Mouse (Mus musculus) liver, embryonic 11.5 days (tissue): ENCODE measurements at regions not wholly inside any gene's neighbourhood (a gene's known extent, or its start where the extent isn't known, plus 50 kb on each side); places are given as distances from the start of the nearest gene placed in this dataset.

Source experiments
- ATAC-seq: fragments of 200-750 bp; cut with Nextera tagmentation; replicated peaks from 2 replicates; pipeline ENCODE4 v1.8.0; 2017; ENCODE audit warnings: moderate number of reproducible peaks, mild to moderate bottlenecking, moderate TSS enrichment, moderate library complexity; ENCODE audit not compliant: low FRiP score
- DNase-seq: peaks from one replicate; pipeline ENCODE4 v3.0.0-alpha.2; 2017; ENCODE audit warnings: low spot score
- H3K27ac ChIP-seq: fragments of 300-500 bp; sonication (generic); 2 replicates; pipeline ENCODE4 v1.5.1; 2014; ENCODE audit warnings: mild to moderate bottlenecking, low read depth, low read length, control low read depth
- H3K27me3 ChIP-seq: fragments of 300-500 bp; sonication (generic); replicated peaks from 2 replicates; pipeline ENCODE4 v1.6.1; 2014; ENCODE audit warnings: low read length, mixed read lengths; ENCODE audit not compliant: control insufficient read depth, insufficient read depth
- H3K36me3 ChIP-seq: fragments of 300-500 bp; sonication (generic); 2 replicates; pipeline ENCODE4 v1.6.1; 2014; ENCODE audit warnings: mild to moderate bottlenecking, low read length, moderate library complexity, mixed read lengths; ENCODE audit not compliant: control insufficient read depth, insufficient read depth
- H3K4me1 ChIP-seq: fragments of 300-500 bp; sonication (generic); replicated peaks from 2 replicates; pipeline ENCODE4 v1.6.1; 2014; ENCODE audit warnings: low read length, mixed read lengths; ENCODE audit not compliant: control insufficient read depth, insufficient read depth
- H3K4me2 ChIP-seq: fragments of 300-500 bp; sonication (generic); 2 replicates; pipeline ENCODE4 v1.6.1; 2014; ENCODE audit warnings: mild to moderate bottlenecking, control low read depth, moderate library complexity
- H3K4me3 ChIP-seq: fragments of 300-500 bp; sonication (generic); 2 replicates; pipeline ENCODE4 v1.5.1; 2014; ENCODE audit warnings: low read depth, low read length, control low read depth
- H3K9ac ChIP-seq: fragments of 300-500 bp; sonication (generic); 2 replicates; pipeline ENCODE4 v1.6.1; 2014; ENCODE audit warnings: low read depth, low read length, control low read depth
- H3K9me3 ChIP-seq: fragments of 300-500 bp; sonication (generic); 2 replicates; pipeline ENCODE4 v1.6.1; 2016; ENCODE audit warnings: low read length, inconsistent platforms, mixed read lengths; ENCODE audit not compliant: control insufficient read depth
- WGBS: fragments of 180-500 bp; shearing (Covaris S2); extraction: QIAGEN DNeasy Blood & Tissue Kit; methylation state at CpG from one replicate; pipeline ENCODE4 v1.1.7; 2014; 5-methylcytosine and 5-hydroxymethylcytosine counted together

DNA sequence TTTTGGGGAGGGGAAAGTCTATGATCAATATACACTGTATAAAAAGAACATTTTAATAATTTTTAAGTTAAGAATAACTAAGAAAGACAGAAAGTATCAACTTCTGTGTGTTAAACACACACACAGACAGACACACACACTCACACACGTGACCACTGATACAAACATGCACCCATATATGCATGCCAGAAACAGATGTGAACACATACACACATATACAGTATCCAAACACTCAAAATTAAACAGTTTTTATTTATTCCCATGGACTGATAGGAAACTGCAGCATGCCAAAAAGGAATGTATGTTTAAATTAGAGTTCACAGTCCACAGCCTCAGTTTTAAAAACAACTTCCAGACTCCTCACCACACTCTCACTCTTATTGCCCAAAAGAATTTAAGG is 203.4 kb upstream of the Tbl1x start:
- ATAC-seq (no peak), DNase-seq (no peak)
- H3K36me3 ChIP-seq: no peaks in the 10 kb centered on the region
- H3K27me3 ChIP-seq: no peaks in the 10 kb centered on the region
- no peak overlapping the region for H3K4me2 ChIP-seq
- WGBS: 36% methylated on average over 1 of the region's 1 CpGs
- H3K4me1 ChIP-seq: no peaks in the 10 kb centered on the region
- no peak overlapping the region for H3K4me3 ChIP-seq
- H3K9ac ChIP-seq: no peak overlapping the region
- H3K27ac ChIP-seq: no peak overlapping the region
- no peaks in the 10 kb centered on the region for H3K9me3 ChIP-seq

DNA sequence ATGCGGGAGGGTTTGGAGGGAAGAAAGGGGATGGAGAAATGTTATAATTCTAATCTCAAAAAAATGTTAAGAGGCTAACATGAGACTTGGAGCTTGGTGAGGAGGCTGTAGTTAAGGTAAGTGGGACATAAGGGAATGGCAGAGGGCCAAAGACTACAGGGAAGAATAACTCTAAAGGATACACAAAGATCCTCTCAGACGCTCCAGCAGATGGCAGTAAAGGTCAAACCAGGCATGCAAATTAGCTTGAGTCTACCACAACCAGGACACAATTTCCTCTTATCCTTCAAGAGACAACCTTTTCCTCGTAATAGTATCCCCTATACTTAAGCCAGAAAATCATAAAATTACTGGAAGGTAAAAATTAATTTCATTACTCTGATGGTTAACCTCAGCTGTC is 196.4 kb upstream of the Tbl1x start:
- no peak for ATAC-seq
- no peak overlapping the region for H3K4me3 ChIP-seq

DNA sequence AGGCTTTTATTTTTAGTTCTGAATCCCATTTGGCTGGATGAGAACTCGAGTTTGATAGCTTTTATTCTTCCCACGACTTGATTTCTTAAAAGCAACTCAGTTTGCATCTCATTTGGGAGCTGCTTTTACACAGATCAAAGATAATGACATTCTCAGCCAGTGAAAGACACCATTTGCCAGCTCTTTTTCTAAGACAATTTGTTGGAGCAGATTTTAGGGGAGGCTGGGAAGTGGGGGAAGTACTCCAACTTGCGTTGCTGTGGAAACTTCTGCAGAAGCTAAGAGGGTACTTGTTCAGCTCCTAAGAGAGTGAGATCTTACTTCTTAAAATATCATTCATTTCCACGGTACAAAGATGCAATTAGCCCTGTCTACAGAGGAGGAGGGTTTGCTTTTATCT is 187.2 kb upstream of the Tbl1x start:
- ATAC-seq (no peak), DNase-seq (no peak)
- Histone ChIP-seq H3K4me3 (no peak overlapping the region), H3K27me3 (no peaks in the 10 kb centered on the region), H3K27ac (no peak overlapping the region), H3K4me1 (no peaks in the 10 kb centered on the region), H3K9me3 (no peaks in the 10 kb centered on the region), H3K4me2 (no peak overlapping the region), H3K36me3 (no peaks in the 10 kb centered on the region), H3K9ac (no peak overlapping the region)
- WGBS: 29% methylated on average over 4 of the region's 4 CpGs

More for the DNA sequence above, 196.4 kb upstream of the Tbl1x start:
- DNase-seq: no peak
- WGBS: 60% methylated on average over 3 of the region's 3 CpGs
- Histone ChIP-seq H3K4me1 (no peaks in the 10 kb centered on the region), H3K9ac (no peak overlapping the region), H3K27me3 (no peaks in the 10 kb centered on the region), H3K9me3 (no peaks in the 10 kb centered on the region), H3K27ac (no peak overlapping the region), H3K4me2 (no peak overlapping the region), H3K36me3 (no peaks in the 10 kb centered on the region)

DNA sequence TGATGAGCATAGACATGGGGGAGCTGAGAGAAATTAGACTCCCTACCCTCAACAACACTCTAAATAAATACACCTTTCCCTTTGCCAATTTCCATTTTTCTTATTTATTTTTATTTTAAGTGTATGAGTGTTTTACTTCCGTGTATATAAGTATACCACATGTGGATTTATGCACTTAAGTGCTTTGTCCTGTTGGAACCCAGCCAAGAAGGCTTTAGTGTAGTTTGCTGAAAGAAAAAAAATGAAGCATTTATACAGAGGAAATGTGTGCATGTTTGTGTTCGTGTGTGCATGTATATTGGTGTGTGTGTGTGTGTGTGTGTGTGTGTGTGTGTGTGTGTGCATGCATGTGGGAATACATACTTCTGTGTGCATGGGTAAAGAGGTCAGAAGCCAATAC is 157.6 kb upstream of the Tbl1x start:
- Histone ChIP-seq H3K4me3 (no peak overlapping the region), H3K36me3 (no peaks in the 10 kb centered on the region), H3K9me3 (no peaks in the 10 kb centered on the region), H3K4me1 (no peaks in the 10 kb centered on the region), H3K9ac (no peak overlapping the region), H3K27me3 (no peaks in the 10 kb centered on the region), H3K4me2 (no peak overlapping the region), H3K27ac (no peak overlapping the region)
- DNase-seq (no peak), ATAC-seq (no peak)
- 48% methylated on average over 2 of the region's 2 CpGs for WGBS

DNA sequence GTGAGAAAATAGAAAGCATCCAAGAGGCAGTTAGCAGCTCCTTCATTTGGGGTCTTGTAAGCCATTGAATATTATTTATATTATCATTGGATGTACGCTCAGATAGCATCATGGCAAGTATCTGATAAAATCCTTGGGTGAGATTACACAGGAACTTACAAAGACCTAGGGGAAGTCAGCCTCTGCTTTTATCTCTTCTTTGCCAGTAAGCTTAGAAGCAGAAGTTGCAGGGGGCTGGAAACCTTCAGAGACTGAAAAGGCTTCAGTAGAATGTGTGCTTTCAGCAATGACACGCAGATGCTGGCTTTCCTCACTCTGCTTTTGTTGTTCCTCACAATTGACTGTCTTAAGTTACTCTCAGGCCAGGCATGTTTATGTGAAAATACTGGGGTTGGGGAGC is 150.3 kb upstream of the Tbl1x start:
- no peak overlapping the region for H3K4me2 ChIP-seq
- H3K9ac ChIP-seq: no peak overlapping the region
- H3K4me1 ChIP-seq: no peaks in the 10 kb centered on the region
- H3K36me3 ChIP-seq: no peaks in the 10 kb centered on the region
- 41% methylated on average over 2 of the region's 2 CpGs for WGBS
- H3K27ac ChIP-seq: no peak overlapping the region
- no peak overlapping the region for H3K4me3 ChIP-seq
- DNase-seq (no peak), ATAC-seq (no peak)
- no peaks in the 10 kb centered on the region for H3K9me3 ChIP-seq
- no peaks in the 10 kb centered on the region for H3K27me3 ChIP-seq

DNA sequence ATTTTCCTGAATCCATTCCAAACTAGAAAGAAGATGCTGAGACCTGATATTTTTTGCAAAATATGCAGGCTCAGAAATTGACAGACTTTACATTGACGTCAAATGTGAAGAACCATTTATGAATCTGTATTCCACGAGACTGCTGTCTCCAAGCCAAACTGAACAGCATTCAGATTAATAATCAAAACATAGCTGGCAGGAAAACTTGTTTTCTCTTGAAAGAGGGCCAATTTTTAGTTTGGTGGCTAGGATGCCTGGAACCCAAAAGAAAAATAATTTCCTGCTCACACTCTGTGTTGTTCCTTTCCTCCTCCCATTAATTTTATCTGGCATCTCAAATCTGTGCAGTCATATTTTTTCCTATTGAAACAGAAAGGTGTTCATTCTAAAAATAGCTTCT is 149.7 kb upstream of the Tbl1x start:
- 83% methylated on average over 2 of the region's 2 CpGs for WGBS
- ATAC-seq: no peak
- no peaks in the 10 kb centered on the region for H3K36me3 ChIP-seq

DNA sequence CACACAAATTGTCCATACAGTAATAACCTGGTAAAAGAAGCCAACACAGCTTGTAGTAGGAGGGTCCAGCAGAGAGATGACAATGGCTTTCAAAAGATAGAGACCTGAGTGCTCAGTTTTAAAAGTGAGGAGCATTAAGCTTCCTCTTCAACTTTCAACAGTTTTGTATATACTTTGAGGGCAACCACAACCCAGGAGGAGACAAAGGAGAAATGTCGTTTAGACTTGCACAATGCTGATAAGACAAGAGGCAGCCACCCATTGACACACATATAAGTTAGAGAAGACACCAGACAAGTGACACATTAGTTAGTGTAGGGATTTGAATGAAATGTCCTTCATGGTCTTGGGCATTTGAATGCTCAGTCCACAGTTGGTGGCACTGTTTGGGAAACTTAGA is 147.2 kb upstream of the Tbl1x start:
- no peak for ATAC-seq

More for the DNA sequence above, 149.7 kb upstream of the Tbl1x start:
- H3K4me1 ChIP-seq: no peaks in the 10 kb centered on the region
- no peak overlapping the region for H3K4me3 ChIP-seq
- H3K27ac ChIP-seq: no peak overlapping the region
- no peak overlapping the region for H3K4me2 ChIP-seq
- no peaks in the 10 kb centered on the region for H3K27me3 ChIP-seq
- H3K9me3 ChIP-seq: no peaks in the 10 kb centered on the region
- DNase-seq: no peak
- H3K9ac ChIP-seq: no peak overlapping the region

DNA sequence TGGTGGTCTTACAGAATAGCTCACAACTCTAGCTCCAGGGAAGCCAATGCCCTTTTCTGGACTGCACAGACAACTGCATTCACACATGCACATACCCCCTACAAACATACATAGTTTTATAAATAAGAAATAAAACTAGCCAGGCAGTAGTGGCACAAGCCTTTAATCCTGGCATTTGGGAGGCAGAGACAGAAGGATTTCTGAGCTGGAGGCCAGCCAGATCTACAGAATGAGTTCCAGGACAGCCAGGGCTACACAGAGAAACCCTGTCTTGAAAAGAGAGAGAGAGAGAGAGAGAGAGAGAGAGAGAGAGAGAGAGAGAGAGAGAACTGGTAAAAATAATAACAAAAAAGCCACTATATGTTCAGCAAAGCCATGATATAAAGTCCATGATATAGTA is 143.5 kb upstream of the Tbl1x start:
- Histone ChIP-seq H3K4me1 (no peaks in the 10 kb centered on the region), H3K9ac (no peak overlapping the region), H3K4me2 (no peak overlapping the region), H3K27ac (no peak overlapping the region), H3K9me3 (no peaks in the 10 kb centered on the region), H3K36me3 (no peaks in the 10 kb centered on the region), H3K27me3 (no peaks in the 10 kb centered on the region), H3K4me3 (no peak overlapping the region)
- DNase-seq (no peak), ATAC-seq (no peak)

More for the DNA sequence above, 147.2 kb upstream of the Tbl1x start:
- WGBS: 27% methylated on average over 1 of the region's 1 CpGs
- Histone ChIP-seq H3K4me1 (no peaks in the 10 kb centered on the region), H3K9ac (no peak overlapping the region), H3K4me2 (no peak overlapping the region), H3K27ac (no peak overlapping the region), H3K4me3 (no peak overlapping the region), H3K27me3 (no peaks in the 10 kb centered on the region), H3K36me3 (no peaks in the 10 kb centered on the region), H3K9me3 (no peaks in the 10 kb centered on the region)
- no peak for DNase-seq

DNA sequence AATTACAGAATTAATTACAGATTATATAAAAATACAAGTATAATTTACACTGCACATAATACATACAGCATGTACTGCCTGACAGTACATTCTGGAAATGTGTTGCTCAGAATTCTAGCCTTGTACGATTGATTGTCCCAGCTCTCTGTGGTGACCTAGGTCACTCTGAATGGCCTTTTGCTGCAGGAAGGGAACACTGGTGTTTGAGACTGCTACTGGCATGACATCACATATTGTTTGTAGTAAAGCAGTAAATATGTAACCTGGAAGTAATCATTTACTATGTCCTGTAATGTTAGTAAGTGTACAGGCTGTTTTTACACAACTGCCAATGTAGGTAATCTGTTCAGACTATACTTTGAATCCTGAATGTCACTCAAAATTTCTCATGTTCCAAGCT is 123.5 kb upstream of the Tbl1x start:
- no peaks in the 10 kb centered on the region for H3K4me1 ChIP-seq
- ATAC-seq (no peak), DNase-seq (no peak)
- no peak overlapping the region for H3K4me3 ChIP-seq
- no peaks in the 10 kb centered on the region for H3K9me3 ChIP-seq
- WGBS: 70% methylated on average over 1 of the region's 1 CpGs
- no peak overlapping the region for H3K27ac ChIP-seq
- H3K27me3 ChIP-seq: no peaks in the 10 kb centered on the region
- no peaks in the 10 kb centered on the region for H3K36me3 ChIP-seq
- no peak overlapping the region for H3K4me2 ChIP-seq
- H3K9ac ChIP-seq: no peak overlapping the region
